Mouse (Mus musculus): Measurements from ENCODE around the gene Ccdc103.

Ccdc103 gene

DNA sequence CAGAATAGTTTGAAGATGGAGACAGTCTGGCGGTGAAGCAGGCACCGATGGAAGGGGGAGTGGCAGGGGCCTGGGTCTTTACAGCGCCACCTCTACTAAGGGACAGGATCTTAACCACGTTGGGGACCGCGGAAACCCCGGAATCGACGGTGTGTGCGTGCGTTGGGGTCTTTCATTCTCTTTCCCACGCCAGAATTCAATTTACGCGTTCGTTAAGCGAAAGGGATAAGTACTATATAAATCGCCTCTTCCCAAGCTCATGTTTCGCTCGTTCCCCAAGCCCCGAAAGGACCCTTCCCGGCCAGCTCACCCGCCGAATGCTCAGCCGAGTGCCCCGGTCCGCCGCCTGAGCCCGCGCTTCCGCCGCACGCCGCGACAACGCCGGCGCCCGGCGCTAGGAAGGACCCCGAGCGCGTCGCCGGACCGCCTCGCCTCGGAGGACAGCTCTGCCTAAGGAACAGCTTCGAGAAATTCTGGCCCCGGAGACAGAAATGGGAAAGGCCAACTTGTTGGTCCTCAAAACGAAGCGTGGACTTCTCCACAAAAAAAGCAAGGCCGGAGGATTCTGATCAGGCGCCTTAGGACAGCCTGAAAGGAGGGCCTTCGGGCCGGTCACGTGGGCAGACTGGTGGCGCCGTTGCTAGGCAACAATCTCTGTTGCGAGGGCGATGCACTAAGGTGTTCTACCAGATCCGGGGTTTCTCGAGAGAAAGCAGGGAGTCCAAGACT, at the start of gene Ccdc103, which contains the start of gene Eftud2:
Ccdc103 (plus strand) TSS at position 620 of the 729 bp plus-strand sequence.
Eftud2 (minus strand) TSS at position 401 of the 729 bp plus-strand sequence.
- DNase-seq (ENCODE audit: extremely low spot score, low read depth, low spot score) = peak; percentile 87

DNA sequence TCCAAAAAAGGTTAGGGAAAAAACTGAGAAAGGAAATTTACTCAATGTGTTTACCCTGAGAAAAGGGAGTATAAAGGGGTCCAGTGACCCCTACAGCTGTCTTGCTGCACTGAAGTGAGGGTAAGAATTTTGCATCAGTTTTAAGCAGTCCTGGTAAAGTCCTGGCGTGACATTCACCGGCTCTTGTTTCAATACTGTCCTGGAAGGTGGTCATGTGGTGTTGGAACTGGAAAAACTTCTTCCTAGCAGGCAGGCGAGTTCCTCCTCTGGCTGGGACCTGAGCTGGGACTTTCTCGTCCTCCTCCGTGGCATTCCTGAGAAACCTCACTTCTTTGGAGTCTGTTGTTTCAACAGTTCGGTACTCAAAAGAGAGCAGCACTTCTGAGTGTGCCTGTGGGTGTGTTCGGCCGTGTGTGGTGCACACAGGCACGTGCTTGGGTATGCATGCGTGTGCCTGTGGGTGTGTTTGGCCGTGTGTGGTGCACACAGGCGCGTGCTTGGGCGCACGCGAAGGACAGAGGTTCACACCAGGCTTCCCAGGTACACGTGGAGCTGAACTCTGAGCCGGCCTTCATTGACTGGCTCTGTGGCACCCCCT, 48.2 kb upstream of the Ccdc103 start:
- DNase-seq (ENCODE audit: extremely low spot score, low read depth, low spot score) = no peak

DNA sequence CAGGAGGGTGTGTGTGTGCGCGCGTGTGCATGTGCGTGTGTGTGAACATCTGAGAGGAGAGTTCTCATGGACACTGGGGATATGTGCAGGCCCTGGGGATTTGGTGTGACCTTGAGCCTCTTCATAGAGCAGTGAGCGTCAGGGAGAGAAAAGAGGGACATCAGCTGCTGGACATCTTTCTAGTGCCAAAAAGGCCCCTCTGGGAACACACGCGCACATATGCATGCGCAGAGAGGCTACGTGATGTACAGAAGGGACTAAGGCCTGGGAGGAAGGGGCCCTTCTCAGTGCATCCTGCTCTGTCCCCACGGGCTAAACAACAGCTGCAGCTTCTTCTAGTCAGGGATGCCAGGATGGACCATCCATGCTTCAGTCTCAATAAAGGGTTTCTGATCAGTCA, 46.8 kb upstream of the Ccdc103 start:
- DNase-seq (ENCODE audit: extremely low spot score, low read depth, low spot score) = no peak

DNA sequence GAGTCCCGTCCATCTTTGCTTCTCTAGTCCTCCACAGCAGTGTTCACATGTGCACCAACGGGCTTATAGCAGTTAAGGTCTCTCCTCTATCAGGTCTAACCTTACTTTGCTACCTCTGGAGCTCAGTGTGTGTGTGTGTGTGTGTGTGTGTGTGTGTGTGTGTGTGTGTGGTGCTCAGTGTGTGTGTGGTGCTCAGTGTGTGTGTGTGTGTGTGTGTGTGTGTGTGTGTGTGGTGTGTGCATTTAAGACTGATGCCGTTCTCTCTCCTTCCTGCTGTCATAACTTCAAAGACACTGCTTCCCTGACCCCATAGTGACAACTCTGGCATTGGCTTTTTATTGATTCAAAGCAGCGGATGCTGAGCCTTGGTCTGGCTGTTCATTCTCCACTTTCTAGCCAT, 45.5 kb upstream of the Ccdc103 start, which contains the start of gene Higd1b:
Higd1b (plus strand) TSS at position 301 of the 400 bp plus-strand sequence.
- no peak for DNase-seq (ENCODE audit: extremely low spot score, low read depth, low spot score)

DNA sequence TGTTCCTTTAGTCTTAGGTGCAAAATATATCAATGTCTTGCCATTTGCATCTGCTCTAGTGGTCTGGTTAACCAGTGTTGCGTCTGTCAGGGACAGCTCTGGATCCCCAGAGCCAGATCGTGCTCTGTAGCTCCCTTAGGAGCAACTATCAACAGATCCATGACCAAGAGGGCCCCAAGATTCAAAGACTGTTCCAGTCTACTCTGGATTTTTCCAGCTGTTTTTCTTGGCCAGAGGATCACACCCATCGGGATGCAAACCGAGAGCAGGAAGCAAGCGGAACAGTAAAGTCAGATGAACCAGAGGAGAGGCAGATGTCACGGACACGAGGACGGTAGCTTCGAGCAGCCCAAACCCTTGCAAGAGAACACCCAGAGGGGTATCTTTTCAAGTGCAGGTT, 44.9 kb upstream of the Ccdc103 start:
- DNase-seq (ENCODE audit: extremely low spot score, low read depth, low spot score) = no peak

DNA sequence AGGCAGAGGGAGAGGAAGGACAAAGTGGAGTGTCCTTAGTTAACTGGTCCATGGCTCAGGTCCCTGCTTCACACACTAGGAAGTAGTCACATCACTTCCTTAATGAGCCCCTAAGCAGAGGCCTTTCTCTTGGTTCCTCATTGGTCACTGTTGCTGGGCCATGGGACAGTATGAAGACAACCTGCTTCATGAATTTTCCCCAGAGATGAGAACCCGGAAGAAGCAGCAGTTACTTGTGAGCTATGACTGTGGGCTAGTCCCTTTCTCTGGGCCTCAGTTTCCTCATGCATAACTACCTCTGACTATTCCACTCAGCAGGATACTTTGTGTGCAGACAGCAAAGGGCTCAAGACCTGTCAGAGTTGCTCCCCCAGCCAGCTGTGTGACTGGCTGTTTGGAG, 43.6 kb upstream of the Ccdc103 start:
- DNase-seq (ENCODE audit: extremely low spot score, low read depth, low spot score) = no peak

DNA sequence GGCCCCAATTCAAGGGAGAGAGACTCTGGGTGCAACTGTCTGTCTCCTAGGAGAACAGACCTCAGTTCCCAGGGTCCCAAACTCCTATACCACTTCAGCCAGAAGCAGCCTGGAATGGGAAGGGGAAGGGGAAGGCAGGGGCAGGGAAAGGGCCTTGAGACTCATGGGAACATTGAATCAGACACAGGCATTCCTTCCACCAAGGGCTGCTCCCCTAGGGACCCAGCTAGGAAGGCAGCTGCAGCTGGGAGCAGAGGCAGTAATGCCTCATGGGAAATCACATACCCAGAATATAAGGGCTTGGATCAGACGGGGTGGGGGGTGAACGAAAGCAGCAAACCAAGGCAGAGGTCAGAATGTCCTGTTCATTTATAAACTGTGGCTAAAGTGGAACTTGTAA, 42.9 kb upstream of the Ccdc103 start:
- DNase-seq (ENCODE audit: extremely low spot score, low read depth, low spot score) = no peak

DNA sequence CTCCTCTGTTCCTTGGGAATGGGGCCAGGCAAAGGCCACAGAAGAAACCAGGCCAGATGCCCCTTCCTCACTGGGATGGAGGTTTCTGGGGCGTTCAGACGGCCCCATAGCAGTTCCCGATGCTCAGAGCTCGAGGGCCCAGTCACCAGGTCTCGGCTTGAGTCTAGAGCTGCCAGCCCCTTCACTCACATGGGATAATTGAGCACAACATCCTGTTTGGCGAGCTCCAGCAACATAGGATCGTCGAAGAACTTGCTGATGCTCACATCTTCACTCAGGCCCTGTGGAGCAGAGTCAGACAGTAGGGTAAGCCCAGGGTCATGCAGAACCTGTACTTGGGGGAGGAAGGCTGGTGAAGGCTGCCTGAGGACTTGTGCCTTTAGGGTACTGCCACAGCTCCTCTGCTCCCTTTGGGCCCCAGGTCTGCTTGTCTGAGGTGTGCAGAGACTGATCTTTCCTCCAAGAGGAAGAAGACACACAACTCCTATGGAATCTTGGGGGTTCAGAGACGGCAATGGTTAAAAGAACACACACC, 42.3 kb upstream of the Ccdc103 start:
- no peak for DNase-seq (ENCODE audit: extremely low spot score, low read depth, low spot score)

DNA sequence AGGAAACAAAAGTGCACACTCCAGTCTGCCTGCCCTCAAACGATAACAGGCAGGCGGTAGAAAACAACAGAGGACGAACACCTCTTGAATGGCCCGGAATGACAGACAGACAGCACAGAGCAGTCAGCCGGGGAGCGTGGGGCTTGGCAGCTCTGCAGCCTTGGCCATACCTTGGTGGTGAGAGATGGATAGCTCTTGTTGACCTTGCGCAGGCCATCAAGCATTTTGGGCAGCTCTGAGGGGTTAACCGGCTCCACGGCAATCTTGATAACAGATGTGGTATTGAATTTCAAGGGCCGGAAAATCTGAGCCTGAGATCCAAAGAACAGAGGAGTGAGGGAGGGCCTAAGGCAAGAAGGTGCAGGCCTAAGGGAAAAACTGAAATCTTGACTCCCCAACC, 35.1 kb upstream of the Ccdc103 start:
- no peak for DNase-seq (ENCODE audit: extremely low spot score, low read depth, low spot score)

DNA sequence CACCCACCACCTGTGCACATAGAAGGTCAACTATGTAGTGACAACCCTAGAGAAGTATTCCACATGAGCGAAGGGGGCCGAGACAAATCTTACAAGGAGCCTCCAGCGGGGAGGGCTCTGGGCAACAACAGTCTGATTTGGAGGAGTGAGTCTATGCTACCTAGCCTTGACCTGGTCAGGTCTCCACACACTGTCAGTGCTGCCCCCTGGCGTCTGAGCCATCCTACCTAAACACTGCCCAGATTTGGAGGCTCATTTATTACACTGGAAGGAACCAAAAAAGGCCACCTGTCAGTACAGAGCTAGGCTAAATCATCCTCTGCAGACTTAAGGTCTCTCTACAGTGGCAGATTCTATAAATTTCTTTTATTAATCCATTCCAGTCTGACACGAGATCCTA, 29.1 kb upstream of the Ccdc103 start:
- DNase-seq (ENCODE audit: extremely low spot score, low read depth, low spot score) = no peak

DNA sequence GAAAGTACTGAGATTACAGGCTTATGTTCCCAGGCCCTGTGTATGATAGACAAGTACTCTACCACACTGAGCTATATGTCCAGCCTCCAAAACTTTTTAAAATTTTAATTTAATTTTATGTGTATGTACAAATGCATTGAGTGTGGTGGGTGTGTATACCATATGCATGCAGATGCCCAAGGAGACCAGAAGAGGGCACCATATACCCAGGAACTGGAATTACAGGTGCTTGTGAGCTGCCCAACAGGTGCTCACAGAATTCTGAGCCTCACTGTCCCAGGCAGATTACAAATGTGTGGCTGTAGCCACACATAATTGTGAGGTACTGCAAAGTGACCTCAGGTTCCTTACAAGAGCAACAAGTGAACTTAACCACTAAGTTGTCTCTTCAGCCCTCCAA, 27.2 kb upstream of the Ccdc103 start:
- DNase-seq (ENCODE audit: extremely low spot score, low read depth, low spot score) = no peak

DNA sequence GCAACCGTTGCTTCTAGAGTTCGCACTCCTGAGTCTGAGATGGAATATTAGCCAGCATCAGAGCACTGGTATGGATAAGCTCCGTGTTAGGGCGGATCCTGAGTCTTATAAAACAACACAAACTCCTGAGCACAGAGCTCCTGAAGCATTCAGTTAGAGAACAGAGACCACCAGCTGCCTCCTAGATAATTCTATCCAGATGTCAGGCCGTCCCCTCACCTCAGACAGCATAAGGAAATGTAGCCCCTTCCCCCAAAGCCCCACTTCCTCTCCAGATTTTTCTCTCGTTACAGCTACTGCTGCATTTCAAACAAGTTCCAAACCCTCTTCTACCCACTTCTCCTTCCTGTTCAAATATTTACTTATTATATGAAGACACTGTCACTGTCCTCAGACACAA, 25.1 kb upstream of the Ccdc103 start:
- DNase-seq (ENCODE audit: extremely low spot score, low read depth, low spot score) = peak; percentile 28

DNA sequence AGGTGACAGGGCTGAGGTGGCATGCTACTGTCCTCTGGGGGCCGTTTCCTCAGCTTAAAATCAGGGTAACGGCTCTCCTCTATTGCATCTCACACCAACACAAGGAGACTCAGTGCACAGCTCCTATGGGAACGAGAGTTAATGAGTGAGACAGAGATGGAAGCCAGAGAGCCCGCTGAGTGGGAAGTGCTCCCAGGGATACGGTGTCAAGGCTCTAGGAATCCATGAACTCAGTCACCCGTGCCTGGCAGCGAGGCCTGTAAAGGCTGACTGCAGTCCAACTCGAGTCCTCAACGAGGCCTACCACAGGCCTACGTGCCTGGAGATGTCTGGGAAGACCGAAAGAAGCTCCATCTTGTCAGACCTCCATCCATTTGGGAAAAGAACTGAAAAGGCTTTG, 22.1 kb upstream of the Ccdc103 start:
- no peak for DNase-seq (ENCODE audit: extremely low spot score, low read depth, low spot score)

DNA sequence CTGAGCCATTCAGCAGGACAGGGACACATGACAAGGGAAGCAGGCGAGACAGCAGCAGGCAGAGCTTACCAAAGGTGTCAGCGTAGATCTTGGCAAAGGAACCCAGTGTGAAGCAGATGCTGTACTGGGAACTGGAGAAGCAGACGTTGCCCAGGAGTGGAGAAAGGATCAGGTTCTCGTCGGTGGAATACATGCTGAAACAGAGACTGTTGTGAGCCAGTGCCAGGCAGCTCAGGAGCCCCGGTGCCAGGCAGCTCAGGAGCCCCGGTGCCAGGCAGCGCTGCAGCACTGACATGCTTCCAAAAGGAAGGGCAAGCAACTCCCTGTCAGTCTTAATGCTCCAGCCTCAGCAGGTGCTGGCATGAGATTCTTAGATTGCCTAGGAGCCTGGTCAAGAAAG, 21.1 kb upstream of the Ccdc103 start:
- DNase-seq (ENCODE audit: extremely low spot score, low read depth, low spot score) = no peak

DNA sequence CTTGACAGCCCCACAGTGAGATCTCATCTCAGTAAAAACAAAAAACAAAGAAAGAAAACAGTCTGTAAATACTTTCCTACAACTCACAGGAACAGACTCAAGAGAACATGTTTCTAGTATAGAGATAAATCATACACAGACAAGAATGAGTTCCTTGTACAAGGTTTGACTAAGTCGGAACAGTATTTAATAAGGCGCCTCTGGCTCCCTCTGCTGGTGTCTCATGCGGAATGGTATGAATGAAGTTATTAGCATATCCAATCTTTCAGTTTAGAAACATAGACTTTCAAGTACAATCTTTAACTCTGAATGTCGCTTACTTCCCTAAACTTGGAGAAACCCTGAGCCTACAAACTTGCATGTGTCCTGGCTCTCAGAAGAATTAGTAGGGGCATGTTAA, 16.7 kb upstream of the Ccdc103 start:
- DNase-seq (ENCODE audit: extremely low spot score, low read depth, low spot score) = peak; percentile 41

DNA sequence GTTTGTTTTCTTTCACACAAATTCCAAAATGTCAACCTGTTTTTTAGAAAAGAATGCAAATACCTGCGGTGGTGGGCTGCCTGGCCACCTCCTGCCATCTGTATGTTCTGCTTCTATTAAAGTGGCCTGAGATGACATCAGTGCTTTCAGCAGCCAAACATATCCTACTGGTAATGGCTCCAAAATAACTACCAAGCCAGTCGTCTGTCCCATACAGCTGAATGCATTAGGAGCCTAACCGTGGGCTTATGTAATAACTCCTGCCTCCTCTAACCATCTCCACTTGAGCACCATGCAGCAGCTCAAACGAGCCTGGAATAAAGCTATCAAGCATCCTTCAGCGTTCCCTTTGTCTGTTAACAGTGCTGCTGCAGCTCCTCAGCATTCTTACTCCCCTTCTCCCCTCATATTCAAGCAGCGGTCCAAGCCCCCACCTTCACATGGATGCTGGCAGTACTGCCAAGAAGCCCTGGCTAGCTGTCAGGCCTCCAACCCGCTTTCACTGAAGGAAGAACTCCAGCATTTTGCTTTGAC, 6.1 kb upstream of the Ccdc103 start:
- no peak for DNase-seq (ENCODE audit: extremely low spot score, low read depth, low spot score)

DNA sequence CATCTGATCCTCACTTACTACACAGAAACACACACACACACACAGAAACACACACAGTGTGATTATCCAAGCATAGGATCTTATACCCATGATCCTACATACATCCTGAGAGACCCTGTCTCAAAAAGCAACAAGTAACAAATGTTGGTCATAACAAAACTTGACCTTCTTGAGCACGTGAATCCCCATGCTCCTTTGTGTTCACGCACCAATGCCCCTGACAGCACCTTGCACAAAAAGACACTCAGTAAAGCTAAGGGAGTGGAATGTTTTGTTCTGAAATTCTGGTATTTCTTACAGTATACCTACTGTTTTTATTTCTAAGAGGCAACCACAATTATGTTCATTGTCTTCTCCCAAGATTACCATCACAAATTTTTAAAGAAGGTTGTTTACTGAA, 1.4 kb upstream of the Ccdc103 start:
- no peak for DNase-seq (ENCODE audit: extremely low spot score, low read depth, low spot score)

DNA sequence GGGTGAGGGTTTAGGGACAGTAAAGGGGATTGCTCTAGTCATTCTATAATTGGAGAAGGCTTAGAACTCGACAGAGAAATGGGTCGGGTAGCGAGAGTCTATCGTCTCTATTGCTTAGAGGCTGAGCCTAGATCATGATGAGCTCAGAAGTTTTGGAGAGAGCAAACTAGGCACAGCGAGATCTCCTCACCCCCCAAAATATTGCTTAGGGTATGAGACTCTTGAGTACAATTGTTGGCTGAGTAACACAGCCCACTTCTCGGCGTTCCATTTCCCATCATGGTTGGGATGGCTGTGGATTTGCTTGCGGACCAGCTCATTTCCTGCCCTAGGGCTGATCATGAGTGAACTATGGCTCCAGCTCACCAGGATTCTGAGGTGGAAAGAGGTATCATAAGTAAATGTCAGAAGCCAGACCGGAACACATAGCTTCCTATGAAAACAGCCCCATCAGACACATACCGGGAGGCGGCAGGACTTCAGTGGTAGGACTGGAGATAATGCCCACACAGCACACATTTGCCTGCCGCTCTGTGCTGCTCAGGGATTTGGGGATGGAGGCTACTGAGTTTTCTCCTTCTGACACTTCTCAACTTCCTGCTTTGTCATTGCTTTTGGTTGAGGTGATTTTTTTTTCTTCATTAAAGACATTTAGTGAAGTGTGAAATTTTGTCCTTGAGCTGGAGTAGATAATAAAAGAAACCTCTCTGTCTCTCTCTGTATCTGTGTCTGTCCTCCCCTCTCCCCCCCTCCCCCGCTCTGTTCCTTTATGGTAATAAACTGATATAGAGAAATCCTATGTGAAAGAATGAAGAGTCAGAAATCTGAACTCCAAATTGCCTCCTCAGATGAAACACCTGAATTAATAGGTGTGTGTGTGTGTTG, 552 bp downstream of the Ccdc103 start:
- no peak for DNase-seq (ENCODE audit: extremely low spot score, low read depth, low spot score)

DNA sequence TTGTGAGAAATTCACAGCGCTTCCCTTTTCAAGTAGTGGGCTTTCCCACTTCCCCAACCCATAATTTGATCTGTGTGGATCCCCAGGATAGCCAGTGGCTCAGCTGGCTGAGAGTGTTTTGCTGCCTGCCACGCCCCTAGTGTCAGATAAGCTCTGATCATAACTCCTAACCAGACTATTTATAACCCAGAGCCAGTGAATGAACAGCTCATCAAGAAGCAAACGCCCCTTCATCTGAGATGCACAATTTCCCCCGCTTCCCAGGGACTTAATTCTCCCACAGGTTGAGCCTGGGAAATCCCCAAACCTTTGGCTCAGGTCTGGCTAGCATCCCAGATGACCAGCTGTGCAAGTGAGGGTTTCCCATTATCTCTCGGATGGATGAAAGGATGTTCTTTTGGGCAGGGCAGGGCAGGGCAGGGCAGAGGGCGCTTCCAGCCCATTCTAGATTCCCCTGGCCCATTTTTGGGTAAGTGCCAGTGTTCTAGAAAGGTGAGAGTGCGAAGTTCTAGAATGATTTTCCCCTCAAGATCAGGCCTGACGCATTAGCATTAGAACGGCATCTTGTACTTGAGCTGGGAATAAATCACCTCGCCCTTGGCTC, 3.7 kb downstream of the Ccdc103 start, which contains the start of gene Fam187a:
Fam187a (plus strand) TSS at position 554 of the 604 bp plus-strand sequence.
- no peak for DNase-seq (ENCODE audit: extremely low spot score, low read depth, low spot score)

DNA sequence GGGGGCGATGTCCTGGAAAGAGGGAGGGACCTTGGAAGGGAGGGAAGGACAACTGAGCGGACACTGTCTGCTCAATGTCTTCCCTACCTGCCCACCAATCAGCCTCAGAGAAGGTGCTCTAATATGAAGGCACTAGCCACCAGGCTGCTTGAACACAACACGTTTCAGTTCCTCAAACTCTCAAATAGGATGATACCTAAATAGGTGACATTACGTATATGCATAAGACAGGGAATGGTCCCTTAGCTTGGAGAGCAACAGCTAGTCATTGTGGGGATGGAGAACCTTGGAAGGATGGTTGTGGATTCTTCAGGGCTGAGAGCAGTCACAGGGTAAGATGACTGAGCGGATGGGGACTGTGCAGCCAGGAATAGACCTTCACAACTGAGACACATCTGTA, 6.4 kb downstream of the Ccdc103 start:
- no peak for DNase-seq (ENCODE audit: extremely low spot score, low read depth, low spot score)

DNA sequence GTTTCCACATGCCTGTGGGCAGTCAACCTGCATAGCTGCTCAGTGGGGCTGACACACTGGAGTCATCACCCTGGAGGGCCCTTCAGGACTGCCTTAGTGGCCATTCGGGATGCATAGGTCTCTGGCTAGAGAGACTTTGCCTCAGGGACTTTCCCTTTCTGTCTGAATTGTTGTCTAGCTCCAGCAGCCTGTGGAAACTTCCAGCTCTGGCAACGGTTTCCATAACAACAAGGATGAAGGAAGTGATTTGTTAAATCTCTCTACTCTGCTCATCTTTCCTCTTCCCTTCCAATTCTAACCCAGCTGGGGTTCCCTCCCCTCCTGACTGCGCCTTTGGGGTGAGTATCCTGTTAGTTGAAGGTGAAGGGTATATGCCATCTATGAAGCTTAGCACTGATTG, 7.1 kb downstream of the Ccdc103 start:
- no peak for DNase-seq (ENCODE audit: extremely low spot score, low read depth, low spot score)
